Mouse (Mus musculus) MEL (cell line): ENCODE results near the gene 2900011O08Rik. TPM values are rescaled to one million over a fixed set of nuclear protein-coding genes. Genes with fewer than 3 reads are reported as not detected.
"Not testable (repeated sequence)": the region's sequence is repeated elsewhere in the genome, so short reads cannot be mapped to it uniquely, and the experiment has no call there.

Experiments
- DNase-seq: peaks from one replicate; pipeline ENCODE4 v3.0.0; 2011; ENCODE audit warnings: low read depth, low spot score
- H3K27ac ChIP-seq: 2 replicates; pipeline ENCODE4 v1.5.1; 2012; ENCODE audit warnings: low read depth, mild to moderate bottlenecking, control low read depth, low read length, moderate library complexity; ENCODE audit not compliant: control insufficient read depth
- H3K27me3 ChIP-seq, 2 experiments: fragments of 150-350 bp in 1 of 2; sonication (generic) in 1 of 2; 2 replicates each; pipeline ENCODE4 v1.6.1; 2012; ENCODE audit warnings: low read length in 2 of 2, mild to moderate bottlenecking in 2 of 2, improper control_type of control experiment in 1 of 2, moderate library complexity in 1 of 2; ENCODE audit not compliant: insufficient read depth in 2 of 2, control insufficient read depth in 1 of 2
- H3K36me3 ChIP-seq, 2 experiments: 2 replicates each; pipeline ENCODE4 v1.6.1; 2012 to 2014; ENCODE audit warnings: low read length in 2 of 2, improper control_type of control experiment in 1 of 2, inconsistent platforms in 1 of 2, mild to moderate bottlenecking in 1 of 2; ENCODE audit not compliant: insufficient read depth in 2 of 2, control insufficient read depth in 1 of 2
- H3K4me1 ChIP-seq, 2 experiments: fragments of 150-350 bp in 1 of 2; sonication (generic) in 1 of 2; 2 replicates each; pipeline ENCODE4 v1.6.1; 2012; ENCODE audit warnings: low read length in 2 of 2, improper control_type of control experiment in 1 of 2, mild to moderate bottlenecking in 1 of 2; ENCODE audit not compliant: insufficient read depth in 2 of 2, control insufficient read depth in 1 of 2
- H3K4me3 ChIP-seq, 2 experiments: fragments of 150-350 bp in 1 of 2; sonication (generic) in 1 of 2; 2 replicates each; pipeline ENCODE4 v1.5.1; 2012; ENCODE audit warnings: low read depth in 2 of 2, low read length in 2 of 2, mild to moderate bottlenecking in 2 of 2, moderate library complexity in 2 of 2, control low read depth in 1 of 2, improper control_type of control experiment in 1 of 2; ENCODE audit not compliant: control insufficient read depth in 1 of 2, insufficient read depth in 1 of 2
- H3K79me2 ChIP-seq: 2 replicates; pipeline ENCODE4 v1.6.1; 2012; ENCODE audit warnings: mild to moderate bottlenecking, low read length, moderate library complexity; ENCODE audit not compliant: control insufficient read depth, poor library complexity, insufficient read depth
- H3K9ac ChIP-seq: 2 replicates; pipeline ENCODE4 v1.6.1; 2012; ENCODE audit warnings: low read depth, mild to moderate bottlenecking, control low read depth, low read length, moderate library complexity; ENCODE audit not compliant: control insufficient read depth, poor library complexity, severe bottlenecking
- H3K9me3 ChIP-seq: fragments of 150-350 bp; sonication (generic); replicated peaks from 2 replicates; pipeline ENCODE4 v1.6.1; 2012; ENCODE audit warnings: mild to moderate bottlenecking, low read length, improper control_type of control experiment, moderate library complexity; ENCODE audit not compliant: insufficient read depth
- BHLHE40 ChIP-seq: IDR thresholded peaks from 2 replicates; pipeline ENCODE4 v1.6.1; 2012; ENCODE audit warnings: low read depth, mild to moderate bottlenecking, inconsistent platforms, low read length, improper control_type of control experiment, borderline replicate concordance
- CHD1 ChIP-seq: IDR thresholded peaks from 2 replicates; pipeline ENCODE4 v1.6.1; 2012; ENCODE audit warnings: low read depth, mild to moderate bottlenecking, inconsistent platforms, low read length, improper control_type of control experiment
- CTCF ChIP-seq, 3 experiments: IDR thresholded peaks in 2 of 3; conservative IDR thresholded peaks in 1 of 3; 2 replicates each; pipeline ENCODE4 v1.5.1; 2011 to 2012; ENCODE audit warnings: low read length in 3 of 3, low read depth in 2 of 3, mild to moderate bottlenecking in 2 of 3, improper control_type of control experiment in 1 of 3, inconsistent platforms in 1 of 3, mixed read lengths in 1 of 3, moderate library complexity in 1 of 3; ENCODE audit not compliant: control insufficient read depth in 1 of 3, insufficient read depth in 1 of 3, poor library complexity in 1 of 3, severe bottlenecking in 1 of 3
- ELF1 ChIP-seq: IDR thresholded peaks from 2 replicates; pipeline ENCODE4 v1.6.1; 2014; ENCODE audit warnings: low read depth, mild to moderate bottlenecking, inconsistent platforms, low read length, improper control_type of control experiment, moderate library complexity
- GATA1 ChIP-seq: IDR thresholded peaks from 2 replicates; pipeline ENCODE4 v1.6.1; 2011; ENCODE audit warnings: low read depth, low read length, improper control_type of control experiment
- HCFC1 ChIP-seq: IDR thresholded peaks from 2 replicates; pipeline ENCODE4 v1.6.1; 2012; ENCODE audit warnings: low read depth, mild to moderate bottlenecking, inconsistent platforms, low read length, improper control_type of control experiment, moderate library complexity
- MAFK ChIP-seq: IDR thresholded peaks from 2 replicates; pipeline ENCODE4 v1.6.1; 2011; ENCODE audit warnings: low read depth, mild to moderate bottlenecking, low read length, improper control_type of control experiment, borderline replicate concordance
- MAX ChIP-seq: IDR thresholded peaks from 2 replicates; pipeline ENCODE4 v1.6.1; 2011; ENCODE audit warnings: low read length, improper control_type of control experiment
- MAZ ChIP-seq: IDR thresholded peaks from 2 replicates; pipeline ENCODE4 v1.6.1; 2012; ENCODE audit warnings: low read depth, mild to moderate bottlenecking, inconsistent platforms, low read length, improper control_type of control experiment
- MYB ChIP-seq: IDR thresholded peaks from 2 replicates; pipeline ENCODE4 v1.6.1; 2011; ENCODE audit warnings: mild to moderate bottlenecking, low read depth, low read length, improper control_type of control experiment
- NRF1 ChIP-seq: IDR thresholded peaks from 2 replicates; pipeline ENCODE4 v1.6.1; 2014; ENCODE audit warnings: low read depth, mild to moderate bottlenecking, inconsistent platforms, low read length, improper control_type of control experiment, moderate library complexity; ENCODE audit not compliant: poor library complexity, insufficient read depth, severe bottlenecking
- POLR2A ChIP-seq, 2 experiments: IDR thresholded peaks; 2 replicates each; pipeline ENCODE4 v1.6.1; 2011 to 2012; ENCODE audit warnings: low read length in 2 of 2, mild to moderate bottlenecking in 2 of 2, control low read depth in 1 of 2, improper control_type of control experiment in 1 of 2, low read depth in 1 of 2, moderate library complexity in 1 of 2; ENCODE audit not compliant: control insufficient read depth in 1 of 2, insufficient read depth in 1 of 2, poor library complexity in 1 of 2
- POLR2AphosphoS2 ChIP-seq: IDR thresholded peaks from 2 replicates; pipeline ENCODE4 v1.6.1; 2011; ENCODE audit warnings: low read length, improper control_type of control experiment
- RAD21 ChIP-seq: IDR thresholded peaks from 2 replicates; pipeline ENCODE4 v1.6.1; 2011; ENCODE audit warnings: mild to moderate bottlenecking, low read depth, low read length, improper control_type of control experiment
- RCOR1 ChIP-seq: IDR thresholded peaks from 2 replicates; pipeline ENCODE4 v1.6.1; 2012; ENCODE audit warnings: low read depth, mild to moderate bottlenecking, inconsistent platforms, low read length, improper control_type of control experiment
- SMC3 ChIP-seq: IDR thresholded peaks from 2 replicates; pipeline ENCODE4 v1.6.1; 2011; ENCODE audit warnings: low read depth, low read length, improper control_type of control experiment
- TAL1 ChIP-seq: IDR thresholded peaks from 2 replicates; pipeline ENCODE4 v1.6.1; 2012; ENCODE audit warnings: mild to moderate bottlenecking, inconsistent platforms, low read length, moderate library complexity, mixed read lengths
- UBTF ChIP-seq: IDR thresholded peaks from 2 replicates; pipeline ENCODE4 v1.6.1; 2012; ENCODE audit warnings: low read depth, mild to moderate bottlenecking, inconsistent platforms, low read length, improper control_type of control experiment, moderate library complexity, borderline replicate concordance; ENCODE audit not compliant: insufficient read depth
- USF1 ChIP-seq: IDR thresholded peaks from 2 replicates; pipeline ENCODE4 v1.6.1; 2014; ENCODE audit warnings: low read depth, mild to moderate bottlenecking, inconsistent platforms, low read length, improper control_type of control experiment, moderate library complexity
- polyA plus RNA-seq, 2 experiments: library from polyadenylated mRNA; stranded (reverse) in 1 of 2; unstranded in 1 of 2; fragments of >175 nt in 1 of 2; fragments of >200 nt in 1 of 2; gene quantifications; 2 replicates each; pipeline versions ENCODE4 v1.2.1 to v1.2.4; 2012; ENCODE audit warnings: low replicate concordance in 2 of 2, low read depth in 1 of 2; ENCODE audit not compliant: insufficient read length in 2 of 2, insufficient read depth in 1 of 2, missing spikeins in 1 of 2
- total RNA-seq: library from RNA; depleted of rRNA; stranded (reverse); fragments of 300-350 nt; gene quantifications from 2 replicates; pipeline ENCODE4 v1.2.3, GENCODE M21; 2012

The 2900011O08Rik gene
- total and polyA plus RNA-seq, 3 experiments = 0.04 TPM; not detected in 2

GRCm38 (mm10) chr16:13976358-13976896, 10.0 kb upstream of the 2900011O08Rik start:
- not testable (repeated sequence) for H3K4me1 ChIP-seq, H3K27me3 ChIP-seq, H3K9ac ChIP-seq, H3K79me2 ChIP-seq, H3K27ac ChIP-seq, H3K36me3 ChIP-seq, H3K9me3 ChIP-seq, DNase-seq, H3K4me3 ChIP-seq

DNA sequence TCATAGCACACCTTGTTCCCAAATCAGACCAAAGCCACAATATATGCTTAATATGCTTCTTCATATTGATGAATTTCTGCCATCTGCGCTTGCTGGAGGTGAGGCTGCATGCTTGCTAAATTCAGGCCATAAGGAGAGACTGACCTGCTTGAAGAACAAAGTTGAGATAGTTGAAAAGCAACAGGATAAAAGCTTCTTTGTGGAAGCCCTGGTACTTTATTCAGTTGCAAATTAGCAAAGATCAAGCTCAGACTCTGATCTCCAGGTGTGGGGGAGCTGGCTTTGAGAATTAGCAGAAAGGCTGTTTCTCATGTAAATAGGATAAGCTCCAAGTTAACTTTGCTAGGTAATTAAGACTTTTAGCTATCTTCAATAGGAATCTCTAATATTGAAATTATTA, 9.4 kb upstream of the 2900011O08Rik start:
- not testable (repeated sequence) for H3K27me3 ChIP-seq, H3K27ac ChIP-seq, H3K4me3 ChIP-seq, H3K79me2 ChIP-seq, H3K4me1 ChIP-seq, DNase-seq, H3K9ac ChIP-seq, H3K9me3 ChIP-seq, H3K36me3 ChIP-seq

DNA sequence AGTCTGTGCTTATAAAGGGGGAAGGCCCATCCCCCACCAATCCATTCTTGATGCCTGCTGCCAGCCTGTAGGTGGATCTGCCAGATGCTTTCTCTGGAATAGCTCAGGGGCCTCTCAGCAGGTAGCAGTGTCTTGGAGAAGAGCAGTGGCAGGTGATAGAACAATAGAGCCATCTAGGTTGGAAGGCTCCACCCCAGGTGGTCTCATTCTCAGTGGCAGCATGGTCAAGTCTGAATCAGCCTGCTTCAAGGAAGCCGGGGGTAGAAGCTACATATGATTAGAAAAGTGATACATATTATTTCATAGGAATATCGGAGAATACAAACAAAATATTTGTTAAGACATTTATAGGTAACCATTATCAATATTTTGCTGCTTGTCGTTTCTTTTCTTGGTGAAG, 4.7 kb upstream of the 2900011O08Rik start:
- not testable (repeated sequence) for H3K4me1 ChIP-seq

DNA sequence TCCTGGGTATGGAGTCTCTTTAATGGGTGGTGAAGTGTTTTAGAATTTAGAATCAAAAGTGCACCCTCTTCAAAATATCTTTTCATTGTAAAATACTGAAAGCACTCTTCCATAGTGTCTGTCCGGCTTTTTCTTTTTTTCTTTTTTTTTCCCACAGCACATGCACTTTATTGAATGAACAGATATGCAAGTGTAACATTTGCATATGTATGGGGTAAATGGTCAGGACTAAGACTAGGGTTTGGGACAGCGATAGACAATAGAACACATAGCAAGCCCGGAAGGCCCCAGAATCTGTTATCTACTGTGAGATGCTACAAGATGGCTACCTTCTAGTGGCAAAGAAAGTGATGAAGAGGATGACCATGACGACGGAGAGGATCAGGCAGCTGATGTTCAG, 3.2 kb upstream of the 2900011O08Rik start:
- TF ChIP-seq RCOR1 = no peak
- no peak for TF ChIP-seq NRF1
- no peak for TF ChIP-seq SMC3
- TF ChIP-seq GATA1 = no peak
- no peak for TF ChIP-seq USF1
- TF ChIP-seq ELF1 = no peak
- no peak for TF ChIP-seq MAFK
- TF ChIP-seq RAD21 = no peak
- TF ChIP-seq CTCF (IDR thresholded peaks at IDR 0.05 in 2 of 3, conservative IDR thresholded peaks at IDR 0.05 in 1 of 3; ENCODE audit: control insufficient read depth in 1 of 3, insufficient read depth in 1 of 3, low read depth in 2 of 3, low read length in 3 of 3, poor library complexity in 1 of 3, severe bottlenecking in 1 of 3) = no peak
- TF ChIP-seq CHD1 = no peak
- no peak for TF ChIP-seq MAX
- TF ChIP-seq MAZ = no peak
- no peak for TF ChIP-seq UBTF
- no peak for TF ChIP-seq HCFC1
- no peak for TF ChIP-seq BHLHE40
- TF ChIP-seq POLR2A (IDR thresholded peaks at IDR 0.05; ENCODE audit: control insufficient read depth in 1 of 2, insufficient read depth in 1 of 2, low read depth in 1 of 2, low read length in 2 of 2, poor library complexity in 1 of 2) = no peak
- TF ChIP-seq POLR2AphosphoS2 = no peak
- TF ChIP-seq MYB = no peak
- no peak for TF ChIP-seq TAL1
- no peak for DNase-seq
- Histone ChIP-seq H3K27ac (no peak overlapping the region), H3K9me3 (no peaks in the 10 kb centered on the region), H3K9ac (no peak overlapping the region), H3K27me3 (no peaks in the 10 kb centered on the region), H3K79me2 (no peaks in the 10 kb centered on the region), H3K4me1 (peaks cover 3 to 6% of the 10 kb centered on the region in 2 experiments; a peak in 2 of 4 replicates), H3K4me3 (no peak overlapping the region), H3K36me3 (peaks cover 0 to 2% of the 10 kb centered on the region in 2 experiments; a peak in 1 of 4 replicates)

More for the DNA sequence above, 4.7 kb upstream of the 2900011O08Rik start:
- not testable (repeated sequence) for H3K9ac ChIP-seq, H3K36me3 ChIP-seq, DNase-seq, H3K4me3 ChIP-seq, H3K79me2 ChIP-seq, H3K27me3 ChIP-seq, H3K9me3 ChIP-seq, H3K27ac ChIP-seq
